Mouse (Mus musculus) layer of hippocampus, adult 8-10 months (tissue): ENCODE measurements at regions not wholly inside any gene's neighbourhood (a gene's known extent, or its start where the extent isn't known, plus 50 kb on each side); places are given as distances from the start of the nearest gene placed in this dataset.

ENCODE experiments used
- DNase-seq, 2 experiments: peaks; one replicate each; pipeline ENCODE4 v3.0.0; 2022; ENCODE audit warnings: low spot score in 2 of 2

DNA sequence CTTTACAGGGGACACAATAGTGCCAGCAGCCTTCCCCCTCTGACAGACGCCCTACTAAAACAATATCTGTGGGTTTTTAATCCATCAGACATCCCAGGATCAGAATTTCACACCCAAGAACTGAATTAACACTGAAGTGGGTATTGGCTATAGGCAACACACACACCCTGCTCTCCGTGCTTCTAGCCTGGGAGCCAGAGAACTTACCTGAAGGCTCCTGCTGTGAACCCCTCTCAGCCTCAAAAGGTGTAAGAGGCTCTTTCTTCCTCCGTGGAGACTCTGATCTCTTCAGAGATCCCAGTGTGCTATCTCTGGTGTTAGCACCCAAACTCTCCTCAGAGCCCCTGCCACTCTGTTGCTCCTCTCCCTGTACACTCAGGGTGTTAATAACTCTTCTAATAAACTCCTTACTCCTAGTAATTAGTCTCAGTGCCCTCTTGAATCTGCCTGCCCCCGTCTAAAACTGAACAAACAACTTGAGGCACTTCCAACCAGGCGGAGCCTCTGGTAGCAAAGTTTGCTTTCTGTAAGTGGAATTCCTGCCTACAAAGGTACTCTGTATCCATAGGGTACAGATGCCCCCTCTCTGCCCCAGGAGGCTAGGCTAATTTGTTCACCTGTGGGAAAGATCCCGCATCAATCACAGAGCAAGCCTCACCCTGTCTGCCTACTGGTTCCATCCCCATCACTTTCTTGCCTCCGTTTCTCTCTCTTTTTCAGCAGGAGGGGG lies 452.9 kb upstream of the Fam19a5 start:
- DNase-seq, result no peak

DNA sequence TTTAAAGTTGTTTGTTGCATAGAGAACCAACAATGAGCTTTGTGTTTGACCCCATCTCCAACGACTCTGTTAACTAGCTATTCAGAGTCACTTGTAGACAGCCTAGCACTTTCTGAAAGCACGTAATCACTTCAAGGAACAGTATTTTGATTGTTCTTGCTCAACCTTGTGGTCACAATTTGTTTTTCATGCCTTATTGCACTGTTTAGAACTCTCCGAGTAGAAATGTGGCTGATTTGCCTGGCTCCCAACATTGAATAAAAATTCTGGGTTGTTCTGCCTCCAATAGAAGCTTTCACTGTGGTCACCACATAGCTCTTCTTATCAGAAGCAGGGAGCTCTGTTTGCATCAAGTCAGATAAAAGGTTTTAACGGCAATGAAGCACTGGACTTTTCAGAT lies 446.9 kb upstream of the Fam19a5 start:
- no peak for DNase-seq

GRCm38 (mm10) chr15:87101146-87101545 lies 443.0 kb upstream of the Fam19a5 start:
- DNase-seq, result no peak

GRCm38 (mm10) chr15:87102211-87102610 lies 441.9 kb upstream of the Fam19a5 start:
- DNase-seq, result no peak

DNA sequence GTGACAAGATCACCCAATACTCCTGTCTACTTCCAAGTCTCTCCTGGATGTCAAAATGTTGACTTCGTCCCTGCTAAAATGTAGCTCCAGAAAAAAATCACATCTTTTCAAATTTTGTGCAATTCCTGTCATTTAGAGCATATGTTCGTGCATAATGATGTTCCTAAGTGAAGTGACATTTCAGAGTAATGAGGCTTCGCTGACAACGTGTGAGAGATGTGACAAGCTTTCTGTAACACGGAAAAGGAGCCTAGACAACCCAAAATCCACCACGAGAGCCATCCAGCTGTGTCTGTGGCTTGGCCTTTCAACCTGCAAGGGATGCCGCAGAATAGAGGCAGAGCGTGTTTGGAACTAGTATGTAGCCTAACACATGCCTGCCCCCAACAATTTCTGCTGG lies 438.1 kb upstream of the Fam19a5 start:
- no peak for DNase-seq

DNA sequence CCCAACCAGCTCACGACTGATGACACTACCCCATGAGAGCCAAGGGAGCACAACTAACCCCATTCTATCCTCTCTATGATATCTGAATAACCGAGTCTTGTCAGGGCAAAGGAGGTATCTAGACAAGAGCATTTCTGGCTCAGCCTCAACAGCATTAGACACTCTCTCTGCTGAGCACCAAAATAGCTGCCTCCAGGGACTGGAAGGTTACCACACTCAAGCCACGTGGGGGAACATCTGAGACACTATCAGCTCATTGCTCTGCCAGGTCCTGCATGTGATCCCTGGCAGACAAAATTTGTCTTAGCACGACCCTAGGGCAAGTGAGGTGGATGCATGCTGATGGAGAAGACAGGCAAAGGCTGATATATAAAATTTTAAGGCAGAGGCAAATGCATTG lies 436.4 kb upstream of the Fam19a5 start:
- no peak for DNase-seq

GRCm38 (mm10) chr15:87108411-87108810 lies 435.7 kb upstream of the Fam19a5 start:
- no peak for DNase-seq

GRCm38 (mm10) chr15:87122656-87123055 lies 421.4 kb upstream of the Fam19a5 start:
- no peak for DNase-seq

DNA sequence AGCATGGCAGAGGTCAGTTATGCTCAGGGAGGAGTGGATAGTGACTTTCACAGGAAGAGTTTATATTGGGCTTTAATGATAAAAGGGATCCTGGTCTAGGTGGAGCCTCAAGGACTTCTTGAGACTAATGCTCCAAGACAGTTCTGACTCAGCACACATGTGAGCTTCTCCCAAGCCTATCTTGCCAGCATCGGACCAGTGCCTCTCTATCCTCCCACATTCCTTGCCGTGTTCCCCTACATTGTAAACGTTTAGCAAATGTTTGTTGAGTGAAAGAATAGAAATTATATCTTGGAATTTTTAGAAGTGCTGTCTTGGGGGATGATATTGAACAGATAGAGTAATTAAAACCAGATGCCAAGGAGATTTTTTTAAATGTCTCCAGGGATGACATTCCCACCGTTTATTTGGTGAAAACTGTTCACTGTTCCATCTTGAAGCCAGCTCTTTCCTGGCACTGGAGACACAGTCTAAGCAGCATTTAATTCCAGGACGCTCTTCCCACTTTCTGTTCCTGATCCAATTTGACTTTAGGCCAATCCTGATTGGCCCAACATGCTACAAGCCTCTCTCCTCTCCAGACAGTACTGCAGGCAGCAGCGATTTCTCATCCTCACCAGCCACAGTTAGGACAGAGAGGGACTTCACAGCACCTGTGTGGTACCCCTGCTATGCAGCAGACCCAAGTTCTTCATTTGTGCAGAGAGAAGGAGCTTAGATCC lies 418.5 kb upstream of the Fam19a5 start:
- peak in 1 of 2 experiments; percentile 46 for DNase-seq

GRCm38 (mm10) chr15:87138870-87139269 lies 405.2 kb upstream of the Fam19a5 start:
- DNase-seq, result no peak

DNA sequence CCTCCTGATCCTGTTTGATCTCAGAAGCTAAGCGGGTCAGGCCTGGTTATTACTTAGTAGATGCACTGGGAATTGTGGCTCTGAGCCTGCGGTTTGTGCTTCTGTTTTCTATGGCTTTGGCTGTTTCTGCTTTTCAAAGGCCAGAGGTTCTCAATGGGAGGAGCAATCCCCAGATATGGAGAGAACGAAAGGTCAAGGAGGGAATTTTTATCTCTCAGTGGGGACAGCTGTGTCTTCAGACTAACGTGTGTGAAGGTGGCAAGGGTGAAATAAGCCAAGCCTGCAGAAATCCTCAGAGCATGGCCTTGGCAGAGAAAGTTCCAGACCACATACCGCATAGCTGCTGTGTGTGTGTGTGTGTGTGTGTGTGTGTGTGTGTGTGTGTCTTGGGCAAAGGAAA lies 375.0 kb upstream of the Fam19a5 start:
- DNase-seq, result no peak

DNA sequence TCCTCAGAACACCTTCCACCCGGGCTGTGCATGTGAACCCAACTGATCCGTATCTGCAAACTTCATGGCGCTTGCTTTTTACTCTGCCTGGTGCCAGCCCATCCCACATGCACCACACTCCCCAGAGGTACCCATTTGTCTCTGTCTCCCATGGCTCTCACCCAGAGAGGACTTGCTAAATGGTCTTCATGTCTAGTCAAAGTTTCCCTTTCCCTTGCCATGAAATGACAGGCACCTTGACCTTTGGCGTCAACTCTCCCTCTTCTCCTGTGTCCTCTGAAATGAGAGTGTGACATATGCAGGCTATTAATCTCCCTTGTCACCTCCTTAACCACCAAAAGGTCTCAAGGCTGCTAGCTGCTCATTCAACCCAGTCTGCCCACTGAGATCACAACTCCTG lies 373.2 kb upstream of the Fam19a5 start:
- no peak for DNase-seq

- no peak for DNase-seq
These were observed 371.0 kb upstream of the Fam19a5 start for GRCm38 (mm10) chr15:87173096-87173495.

GRCm38 (mm10) chr15:87178646-87179045 lies 365.5 kb upstream of the Fam19a5 start:
- DNase-seq, result no peak

DNA sequence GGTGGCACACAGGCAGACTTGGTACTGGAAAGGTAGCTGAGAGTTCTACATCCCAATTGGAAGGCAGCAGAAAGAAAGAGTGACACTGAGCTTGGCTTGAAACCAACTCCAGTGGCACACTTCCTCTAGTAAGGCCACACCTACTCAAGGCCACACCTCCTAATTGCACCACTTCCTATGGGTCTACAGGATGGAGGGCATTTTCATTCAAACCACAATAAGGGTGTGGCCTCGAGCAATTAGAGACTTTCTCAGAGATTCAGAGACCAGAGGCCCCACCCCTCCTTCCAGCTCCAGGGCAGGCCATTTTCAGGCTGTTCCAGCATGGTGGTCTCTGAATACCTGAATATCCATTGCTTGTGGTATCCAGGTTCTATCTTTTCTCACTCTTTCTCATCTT lies 363.3 kb upstream of the Fam19a5 start:
- no peak for DNase-seq

- no peak for DNase-seq
These were observed 359.9 kb upstream of the Fam19a5 start for GRCm38 (mm10) chr15:87184248-87184647.

GRCm38 (mm10) chr15:87188816-87189455 lies 355.2 kb upstream of the Fam19a5 start:
- DNase-seq, result no peak

DNA sequence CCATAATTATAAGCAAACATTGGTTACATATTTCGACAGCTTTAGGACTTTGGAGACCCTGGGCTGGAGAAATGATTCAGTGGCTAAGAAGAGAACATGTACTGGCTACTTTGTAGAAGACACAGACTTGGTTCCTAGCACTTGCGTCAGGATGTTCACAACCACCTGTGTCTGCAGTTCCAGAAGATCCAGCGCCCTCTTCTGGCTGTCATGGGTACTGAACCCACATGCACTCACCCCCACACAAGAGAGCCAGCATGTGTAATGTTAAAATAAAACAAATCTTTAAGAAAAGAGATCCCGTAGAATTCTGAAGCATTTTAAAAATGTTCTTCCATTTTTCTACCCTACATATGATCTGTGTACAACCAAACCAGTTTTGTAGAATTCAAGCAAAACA lies 352.2 kb upstream of the Fam19a5 start:
- DNase-seq, result peak in 1 of 2 experiments; percentile 18

DNA sequence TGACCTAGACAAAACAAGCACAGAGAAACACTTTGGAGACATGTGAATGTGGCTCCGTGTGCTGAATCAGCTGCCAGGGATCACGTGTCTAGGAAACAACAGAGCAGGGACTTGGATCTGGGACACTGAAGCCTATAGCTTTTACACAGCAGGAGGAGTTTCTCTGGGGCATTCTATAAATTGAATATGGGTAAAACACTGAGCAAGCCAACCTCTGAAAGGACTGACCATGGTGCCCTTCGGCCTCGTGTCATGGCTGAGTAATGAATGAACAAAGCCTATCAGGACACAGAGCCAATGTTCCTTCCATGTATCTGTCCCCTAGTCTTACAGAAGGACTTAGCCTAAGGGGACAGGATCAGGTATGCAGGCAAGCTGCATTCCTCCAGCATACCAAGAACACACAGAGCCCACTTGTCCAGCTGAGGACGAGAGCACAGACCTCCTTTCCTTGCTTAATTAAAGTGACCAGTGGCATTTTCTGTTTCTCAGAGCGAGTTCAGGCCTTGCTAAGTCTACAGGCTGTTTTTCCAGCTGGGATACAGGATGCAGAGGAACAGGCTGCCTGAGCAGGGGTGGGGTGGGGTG lies 347.7 kb upstream of the Fam19a5 start:
- no peak for DNase-seq

DNA sequence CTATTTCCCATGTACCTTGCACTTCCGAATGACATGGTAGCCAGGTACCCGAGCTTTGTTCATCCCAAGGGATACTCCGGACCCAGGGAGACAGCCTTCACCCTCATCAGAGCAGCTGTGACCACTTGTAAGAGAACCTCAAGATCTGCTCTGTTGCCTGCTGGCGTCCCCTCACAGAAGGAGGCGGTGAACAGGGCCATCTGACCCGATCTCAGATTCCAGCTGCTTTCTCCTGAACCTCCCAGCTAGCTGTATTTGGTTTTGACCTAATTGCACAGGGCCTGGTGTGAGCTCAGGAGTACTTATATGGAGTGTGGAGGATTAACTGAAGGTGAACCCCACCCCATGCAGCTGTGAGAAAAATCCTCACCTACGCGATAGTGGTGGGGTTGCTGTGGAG lies 344.5 kb upstream of the Fam19a5 start:
- DNase-seq, result no peak

DNA sequence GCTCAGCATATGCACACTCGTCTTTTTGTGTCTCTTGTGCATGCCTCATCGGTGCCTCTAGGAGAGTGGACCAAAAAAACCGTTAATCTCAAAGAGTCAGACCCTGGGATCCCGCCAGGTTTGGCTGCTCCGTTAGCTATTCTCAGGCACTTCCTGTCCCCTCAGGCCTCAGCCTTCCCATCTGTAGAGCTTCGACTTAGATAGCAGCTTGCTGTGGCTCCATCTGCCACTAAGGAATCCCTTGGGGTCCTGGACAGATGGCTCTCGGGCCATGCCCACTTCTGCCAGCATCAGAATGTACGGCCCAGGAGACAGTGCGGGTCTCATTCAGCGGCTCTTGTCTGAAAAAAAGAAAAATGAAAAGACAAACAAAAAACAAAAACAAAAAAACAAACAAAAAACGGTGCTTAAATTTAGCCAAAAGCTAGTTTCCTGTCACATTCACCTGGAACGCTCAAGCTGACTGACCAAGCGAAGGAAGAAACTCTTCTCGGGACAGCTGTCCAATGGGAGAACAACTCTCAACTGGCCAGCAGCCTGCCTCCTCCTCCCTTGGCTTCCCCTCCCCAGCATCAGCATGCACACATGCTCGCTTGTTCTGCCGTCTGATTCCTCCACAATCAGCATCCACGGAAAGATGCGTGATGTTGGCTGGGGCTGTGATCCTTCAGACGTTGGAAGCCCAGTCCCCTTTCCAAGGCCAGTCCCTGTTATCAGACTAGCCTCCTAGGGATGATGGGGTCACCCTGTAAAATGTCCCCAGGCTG lies 343.6 kb upstream of the Fam19a5 start:
- DNase-seq, result no peak
